In the genomic region with DNA sequence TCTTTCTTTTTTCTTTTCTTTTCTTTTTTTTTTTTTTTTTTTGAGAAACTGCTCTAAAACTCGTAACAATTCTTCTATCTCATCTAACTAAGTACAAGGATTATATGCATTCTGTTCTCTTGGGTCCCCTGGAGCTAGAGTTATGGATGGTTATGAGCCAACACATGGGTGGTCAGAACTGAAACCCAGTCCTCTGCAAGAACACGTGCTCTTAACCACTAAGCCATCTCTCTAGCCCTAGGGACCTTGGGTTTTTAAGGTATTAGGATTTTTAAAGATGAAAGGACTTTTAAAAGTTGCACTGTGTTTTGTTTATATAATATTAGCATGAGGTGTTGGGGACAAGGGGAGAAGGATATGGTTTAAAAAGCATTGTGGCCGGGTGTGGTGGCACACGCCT, we compare ENCODE assay signal across 35 mouse cellular contexts.
"Had no signal": no experiment of that assay in that cellular context is flagged by ENCODE, and none has a peak within 500 bp of the region (broad histone marks: within the 10 kb centered on the region; RNA-seq: fewer than 3 reads in every experiment).

No protein-coding gene starts in this region.

- DNase-seq: heart, postnatal 10 days; heart, postnatal 14 days; heart, postnatal 36 days; heart, postnatal 4 days; kidney, adult 11 months; kidney, adult 18-20 months; kidney, adult 2 months; kidney, adult 8-10 months; kidney, adult 9 months; kidney, postnatal 10 days; kidney, postnatal 14 days; kidney, postnatal 25 days; kidney, postnatal 36 days; kidney, postnatal 4 days; layer of hippocampus, adult 9-11 months; layer of hippocampus, postnatal 36 days had no signal

- H3K36me3 ChIP-seq: heart, embryonic 10.5 days; heart, embryonic 12.5 days; heart, embryonic 13.5 days; heart, embryonic 15.5 days; hindbrain, embryonic 10.5 days; hindbrain, embryonic 12.5 days; hindbrain, embryonic 13.5 days; hindbrain, embryonic 15.5 days; intestine, embryonic 15.5 days; kidney, embryonic 15.5 days had no signal

- H3K4me2 ChIP-seq: heart, embryonic 11.5 days; heart, embryonic 12.5 days; heart, embryonic 13.5 days; heart, embryonic 15.5 days; hindbrain, embryonic 12.5 days; hindbrain, embryonic 13.5 days; hindbrain, embryonic 14.5 days; hindbrain, embryonic 15.5 days; intestine, embryonic 15.5 days; kidney, embryonic 15.5 days had no signal

- H3K4me3 ChIP-seq: heart, embryonic 10.5 days; heart, embryonic 12.5 days; heart, embryonic 13.5 days; heart, embryonic 15.5 days; hindbrain, embryonic 10.5 days; hindbrain, embryonic 12.5 days; hindbrain, embryonic 13.5 days; hindbrain, embryonic 15.5 days; intestine, embryonic 15.5 days; kidney, embryonic 15.5 days; layer of hippocampus, adult 2 months had no signal

- H3K9ac ChIP-seq: heart, embryonic 12.5 days; heart, embryonic 13.5 days; heart, embryonic 15.5 days; hindbrain, embryonic 12.5 days; hindbrain, embryonic 13.5 days; hindbrain, embryonic 14.5 days; hindbrain, embryonic 15.5 days; intestine, embryonic 15.5 days; kidney, embryonic 15.5 days had no signal

- H3K9me3 ChIP-seq: heart, embryonic 10.5 days; heart, embryonic 12.5 days; heart, embryonic 13.5 days; heart, embryonic 15.5 days; hindbrain, embryonic 10.5 days; hindbrain, embryonic 12.5 days; hindbrain, embryonic 13.5 days; hindbrain, embryonic 15.5 days; intestine, embryonic 15.5 days; kidney, embryonic 15.5 days had no signal

- H3K27ac ChIP-seq: heart, embryonic 10.5 days; heart, embryonic 13.5 days; heart, embryonic 15.5 days; hindbrain, embryonic 10.5 days; hindbrain, embryonic 12.5 days; hindbrain, embryonic 13.5 days; hindbrain, embryonic 14.5 days; hindbrain, embryonic 15.5 days; hindbrain, postnatal 0 days; intestine, embryonic 15.5 days; kidney, embryonic 15.5 days; kidney, postnatal 0 days; layer of hippocampus, adult 2 months had no signal

- ATAC-seq: hindbrain, embryonic 16.5 days; hindbrain, postnatal 0 days; inflammation-experienced regulatory T-cells, adult 6 months; intestine, embryonic 15.5 days; intestine, embryonic 16.5 days; intestine, postnatal 0 days had no signal
